Mouse (Mus musculus): ENCODE data around the gene Apol7a. TPM values are rescaled to one million over a fixed set of nuclear protein-coding genes. Genes with fewer than 3 reads are reported as not detected.
"Not testable (repeated sequence)": the region's sequence is repeated elsewhere in the genome, so short reads cannot be mapped to it uniquely, and the experiment has no call there.

Apol7a gene
- polyA plus RNA-seq, 1 experiment from 2014 or later, result not detected

DNA sequence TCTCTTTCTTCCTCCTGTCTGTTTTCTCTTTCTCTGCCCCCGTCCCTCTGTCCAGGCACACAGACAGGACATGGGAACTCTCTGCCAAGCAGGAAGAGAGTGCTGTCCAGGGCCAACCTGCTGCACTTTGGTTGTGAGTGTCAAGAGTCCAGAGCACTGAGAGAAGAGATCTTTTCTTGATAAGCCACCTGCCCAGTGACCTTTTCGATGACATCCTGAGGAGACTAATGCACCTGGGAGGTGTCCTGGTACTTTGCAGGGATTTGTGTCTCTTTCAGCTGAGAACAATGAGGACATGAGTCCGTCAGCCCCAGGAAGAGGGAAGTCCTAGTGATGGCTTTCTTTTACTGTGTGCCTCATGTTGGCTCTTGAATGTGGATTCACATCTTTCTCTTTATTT lies 5.1 kb downstream of the Apol7a start:
- 65% methylated on average over 3 of the region's 3 CpGs for WGBS
- not testable (repeated sequence) for H3K4me1 ChIP-seq

DNA sequence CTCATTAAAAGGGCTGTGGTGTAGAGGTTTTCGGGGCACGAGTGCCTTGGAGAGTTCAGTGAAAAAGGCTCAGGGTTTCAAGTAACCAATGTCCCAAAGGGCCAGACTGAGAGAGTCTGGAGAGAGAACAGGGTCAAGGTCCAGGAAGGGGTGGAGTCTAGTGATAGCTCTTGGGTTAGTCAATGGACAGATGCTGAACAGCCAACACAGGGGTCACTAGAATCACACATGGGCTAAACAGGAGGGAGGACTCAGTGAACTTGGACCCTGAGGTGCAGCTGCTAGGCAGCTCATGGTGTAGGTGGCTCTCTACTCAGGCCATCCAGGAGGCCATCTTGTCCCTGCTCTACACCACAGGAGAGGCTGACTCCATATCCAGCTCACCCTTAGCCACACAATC lies 11.4 kb downstream of the Apol7a start:
- Histone ChIP-seq H3K27ac (no peak overlapping the region), H3K4me1 (no peaks in the 10 kb centered on the region), H3K4me3 (no peak overlapping the region), H3K9me3 (no peaks in the 10 kb centered on the region), H3K27me3 (ENCODE audit: insufficient read depth, poor library complexity, severe bottlenecking) (peaks cover 6% of the 10 kb centered on the region; the same call in 1 of the 2 replicates), H3K36me3 (no peaks in the 10 kb centered on the region)
- DNase-seq (ENCODE audit: low spot score), result no peak
- 87% methylated on average over 2 of the region's 2 CpGs for WGBS

More for the DNA sequence above, 5.1 kb downstream of the Apol7a start:
- not testable (repeated sequence) for DNase-seq (ENCODE audit: low spot score); H3K27me3 ChIP-seq (ENCODE audit: insufficient read depth, poor library complexity, severe bottlenecking); H3K36me3 ChIP-seq; H3K4me3 ChIP-seq; H3K9me3 ChIP-seq; H3K27ac ChIP-seq

DNA sequence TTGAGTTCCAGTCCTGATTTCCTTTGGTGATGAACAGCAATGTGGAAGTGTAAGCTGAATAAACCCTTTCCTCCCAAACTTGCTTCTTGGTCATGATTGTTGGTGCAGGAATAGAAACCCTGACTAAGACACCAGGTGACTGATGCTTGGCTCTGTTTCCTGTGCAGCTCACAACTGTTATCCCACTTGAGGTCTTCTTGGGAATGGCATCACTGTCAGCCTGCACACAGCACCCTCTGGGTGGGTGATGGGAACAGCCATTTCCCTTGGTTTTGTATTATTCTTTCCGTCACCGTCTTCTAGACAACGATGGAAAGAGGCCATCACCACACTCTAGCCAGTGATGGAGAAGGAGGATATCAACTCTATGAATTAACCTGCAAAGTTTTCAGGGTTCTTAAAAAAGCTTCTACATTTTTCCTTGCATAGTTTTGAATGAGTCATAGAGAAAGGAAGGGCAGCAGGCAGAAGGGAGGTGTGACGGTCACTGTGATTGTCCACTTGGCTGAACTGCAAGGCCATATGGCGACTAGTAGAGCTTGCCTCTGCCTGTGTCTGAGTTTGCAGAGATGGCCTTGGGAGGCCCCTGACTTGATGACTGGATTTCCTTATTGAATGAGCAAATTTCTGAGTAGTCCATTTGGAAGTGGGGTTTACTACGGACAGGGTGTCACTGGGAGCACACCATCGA lies 14.4 kb downstream of the Apol7a start:
- Histone ChIP-seq H3K4me1 (no peaks in the 10 kb centered on the region), H3K4me3 (no peak overlapping the region), H3K27me3 (ENCODE audit: insufficient read depth, poor library complexity, severe bottlenecking) (peaks cover 11% of the 10 kb centered on the region; the same call in 1 of the 2 replicates), H3K27ac (no peak overlapping the region), H3K36me3 (no peaks in the 10 kb centered on the region), H3K9me3 (no peaks in the 10 kb centered on the region)
- WGBS, result 84% methylated on average over 7 of the region's 7 CpGs
- no peak for DNase-seq (ENCODE audit: low spot score)

DNA sequence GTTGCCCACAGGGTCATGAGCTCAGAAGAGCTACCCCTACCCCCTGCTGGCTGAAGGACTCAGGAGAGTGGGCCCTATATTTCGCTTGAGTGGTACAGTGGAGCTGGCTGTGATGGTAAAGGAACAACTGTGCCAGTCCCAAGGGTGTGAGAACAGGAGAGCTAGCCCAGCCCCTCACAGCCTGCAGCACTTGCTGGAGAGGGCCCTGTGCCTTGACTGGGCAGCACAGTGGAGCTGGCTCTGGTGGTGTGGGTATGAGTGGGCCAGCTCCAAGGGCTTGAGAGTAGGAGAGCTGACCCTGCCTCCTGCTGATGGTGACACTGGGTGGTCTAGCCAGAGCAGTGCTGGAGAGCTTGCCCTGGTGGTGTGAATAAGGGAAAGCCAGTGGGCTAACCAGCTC lies 16.0 kb downstream of the Apol7a start:
- Histone ChIP-seq H3K9me3 (no peaks in the 10 kb centered on the region), H3K4me1 (no peaks in the 10 kb centered on the region), H3K36me3 (no peaks in the 10 kb centered on the region), H3K27ac (no peak overlapping the region), H3K4me3 (no peak overlapping the region), H3K27me3 (ENCODE audit: insufficient read depth, poor library complexity, severe bottlenecking) (peaks cover 11% of the 10 kb centered on the region; the same call in 1 of the 2 replicates)
- WGBS, result 72% methylated on average over 1 of the region's 1 CpGs
- DNase-seq (ENCODE audit: low spot score), result no peak

DNA sequence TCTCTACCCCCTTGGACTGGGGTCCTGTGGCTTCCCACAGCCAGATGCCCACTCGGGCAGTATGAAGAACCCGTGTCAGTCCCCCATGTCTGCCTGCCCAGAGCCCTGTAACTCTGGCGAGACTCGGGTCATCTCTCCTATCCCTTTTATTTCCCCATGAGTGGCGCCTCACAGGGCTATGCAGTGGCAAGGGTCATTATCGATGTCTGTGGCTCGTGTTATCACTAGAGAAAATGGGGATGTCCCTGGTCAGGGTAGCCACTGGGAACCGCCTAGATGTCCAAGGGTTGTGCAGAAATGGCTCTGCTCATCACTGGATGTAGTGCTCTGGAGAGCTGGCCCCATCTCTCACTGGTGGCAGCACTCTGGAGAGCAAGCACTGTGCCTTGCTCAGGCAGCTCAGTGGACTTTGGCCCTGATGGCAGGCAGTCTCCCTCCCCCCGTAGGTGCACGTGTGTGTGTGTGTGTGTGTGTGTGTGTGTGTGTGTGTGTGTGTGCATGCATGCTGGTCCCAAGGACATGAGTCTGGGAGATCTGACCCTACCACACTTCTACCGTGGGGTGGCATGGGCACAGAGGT lies 16.5 kb downstream of the Apol7a start:
- H3K27ac ChIP-seq, result no peak overlapping the region
- H3K9me3 ChIP-seq, result no peaks in the 10 kb centered on the region
- no peaks in the 10 kb centered on the region for H3K4me1 ChIP-seq
- H3K27me3 ChIP-seq (ENCODE audit: insufficient read depth, poor library complexity, severe bottlenecking), result peaks cover 11% of the 10 kb centered on the region; the same call in 1 of the 2 replicates
- no peak overlapping the region for H3K4me3 ChIP-seq
- no peak for DNase-seq (ENCODE audit: low spot score)
- no peaks in the 10 kb centered on the region for H3K36me3 ChIP-seq
- 79% methylated on average over 11 of the region's 11 CpGs for WGBS

DNA sequence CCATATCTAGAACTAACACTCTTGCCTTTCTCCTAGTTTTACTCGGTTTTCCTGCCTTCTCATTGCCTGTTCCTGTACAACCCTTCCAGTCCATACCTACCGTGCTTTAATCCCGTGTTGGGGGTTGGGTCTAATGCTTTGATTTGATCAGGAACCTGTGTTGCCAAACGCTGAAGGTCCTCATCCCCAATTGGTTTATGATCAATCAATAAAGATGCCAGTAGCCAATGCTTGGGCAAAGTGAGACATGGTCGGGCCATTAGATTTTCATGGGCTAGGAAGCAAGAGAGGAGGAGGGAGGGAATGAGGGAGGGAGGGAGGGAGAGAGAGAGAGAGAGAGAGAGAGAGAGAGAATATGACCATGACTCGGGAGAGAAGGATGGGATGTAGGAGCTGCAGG lies 17.4 kb downstream of the Apol7a start:
- Histone ChIP-seq H3K4me3 (no peak overlapping the region), H3K27me3 (ENCODE audit: insufficient read depth, poor library complexity, severe bottlenecking) (peaks cover 18% of the 10 kb centered on the region; the same call in 1 of the 2 replicates), H3K4me1 (no peaks in the 10 kb centered on the region), H3K9me3 (no peaks in the 10 kb centered on the region), H3K27ac (no peak overlapping the region), H3K36me3 (no peaks in the 10 kb centered on the region)
- DNase-seq (ENCODE audit: low spot score), result no peak
- WGBS, result 85% methylated on average over 6 of the region's 6 CpGs

DNA sequence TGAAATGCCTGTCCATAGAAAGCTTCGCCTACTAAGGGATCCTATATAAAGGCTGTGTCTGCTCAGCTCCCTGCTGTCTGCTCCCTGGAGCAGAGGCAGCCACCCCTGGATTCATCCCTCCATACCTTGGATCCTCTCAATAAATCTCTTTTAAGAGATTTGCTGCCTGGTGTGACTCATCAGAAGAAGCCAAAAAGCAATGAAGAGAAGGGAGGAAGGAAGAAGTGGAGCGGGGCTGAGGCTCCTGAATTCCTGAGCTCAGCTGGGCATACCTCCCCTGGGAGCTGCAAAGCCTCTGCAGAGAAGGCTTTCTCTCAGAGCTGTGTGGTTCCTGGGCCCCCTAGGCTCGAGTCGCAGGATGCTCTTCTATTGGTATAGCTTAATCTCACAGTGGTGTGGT lies 19.0 kb downstream of the Apol7a start:
- no peaks in the 10 kb centered on the region for H3K36me3 ChIP-seq
- 37% methylated on average over 4 of the region's 4 CpGs for WGBS
- H3K27me3 ChIP-seq (ENCODE audit: insufficient read depth, poor library complexity, severe bottlenecking), result peaks cover 19% of the 10 kb centered on the region; the same call in 1 of the 2 replicates
- H3K9me3 ChIP-seq, result no peaks in the 10 kb centered on the region
- no peak overlapping the region for H3K27ac ChIP-seq
- DNase-seq (ENCODE audit: low spot score), result no peak
- H3K4me3 ChIP-seq, result no peak overlapping the region
- no peaks in the 10 kb centered on the region for H3K4me1 ChIP-seq

DNA sequence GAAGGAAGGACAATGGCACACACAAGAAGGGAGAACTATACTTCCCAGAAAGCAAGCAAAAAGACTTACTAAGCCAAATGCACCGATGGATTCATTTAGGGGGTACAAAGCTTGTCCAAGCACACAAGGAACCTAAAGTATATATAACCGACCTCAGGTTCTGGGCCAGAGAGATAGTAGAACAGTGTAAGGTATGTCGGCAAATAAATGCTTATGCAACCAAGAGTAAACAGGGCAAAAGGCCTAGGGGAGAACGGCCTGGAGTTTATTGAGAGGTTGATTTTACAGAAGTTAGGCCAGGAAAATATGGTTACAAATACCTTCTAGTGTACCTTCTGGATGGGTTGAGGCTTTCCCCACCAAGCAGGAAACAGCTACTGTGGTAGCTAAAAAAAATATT lies 21.5 kb downstream of the Apol7a start:
- DNase-seq (ENCODE audit: low spot score), result no peak
- Histone ChIP-seq H3K27ac (no peak overlapping the region), H3K9me3 (no peaks in the 10 kb centered on the region), H3K36me3 (no peaks in the 10 kb centered on the region), H3K4me3 (no peak overlapping the region), H3K27me3 (ENCODE audit: insufficient read depth, poor library complexity, severe bottlenecking) (peaks cover 13% of the 10 kb centered on the region; the same call in 1 of the 2 replicates), H3K4me1 (no peaks in the 10 kb centered on the region)
- WGBS, result 80% methylated on average over 4 of the region's 4 CpGs

DNA sequence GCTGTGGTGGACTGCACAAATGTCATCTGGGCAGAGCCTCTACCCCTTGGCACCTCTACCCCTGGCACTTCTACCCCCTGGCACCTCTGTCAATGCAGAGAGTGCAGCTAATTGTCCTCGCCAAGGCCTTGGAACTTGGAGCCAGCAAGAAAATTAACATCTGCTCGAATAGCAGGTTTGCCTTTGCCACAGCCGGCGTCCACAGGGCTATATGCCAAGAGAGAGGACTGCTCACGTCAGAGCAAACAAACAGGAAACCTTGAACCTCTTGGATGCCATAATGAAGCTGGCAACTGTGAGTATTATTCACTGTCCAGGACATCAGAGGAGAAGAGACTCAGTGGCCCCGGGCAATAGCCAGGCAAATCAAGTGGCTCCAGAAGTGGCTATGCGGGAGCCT lies 22.0 kb downstream of the Apol7a start:
- 79% methylated on average over 7 of the region's 7 CpGs for WGBS
- DNase-seq (ENCODE audit: low spot score), result no peak
- no peak overlapping the region for H3K4me3 ChIP-seq
- peaks cover 8% of the 10 kb centered on the region; the same call in 1 of the 2 replicates for H3K27me3 ChIP-seq (ENCODE audit: insufficient read depth, poor library complexity, severe bottlenecking)
- H3K36me3 ChIP-seq, result no peaks in the 10 kb centered on the region
- no peak overlapping the region for H3K27ac ChIP-seq
- H3K9me3 ChIP-seq, result no peaks in the 10 kb centered on the region
- no peaks in the 10 kb centered on the region for H3K4me1 ChIP-seq

DNA sequence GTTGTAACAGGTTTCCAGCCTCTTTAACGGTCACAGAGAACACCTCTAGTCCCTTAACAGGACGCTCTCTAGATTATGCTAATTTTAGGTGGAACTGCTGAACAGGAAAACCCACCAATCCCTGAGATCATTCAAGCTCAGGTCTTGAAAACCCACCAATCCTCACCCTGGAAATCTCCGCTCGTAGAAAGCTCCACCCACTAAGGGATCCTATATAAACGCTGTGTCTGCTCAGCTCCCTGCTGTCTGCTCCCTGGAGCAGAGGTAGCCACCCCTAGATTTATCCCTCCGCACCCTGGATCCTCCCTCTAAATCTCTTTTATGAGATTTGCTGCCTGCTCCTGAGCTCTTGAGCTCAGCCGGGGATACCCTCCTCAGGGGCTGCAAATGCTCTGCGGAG lies 28.3 kb downstream of the Apol7a start:
- Histone ChIP-seq H3K27me3 (ENCODE audit: insufficient read depth, poor library complexity, severe bottlenecking) (no peaks in the 10 kb centered on the region), H3K4me3 (no peak overlapping the region), H3K4me1 (peaks cover 30% of the 10 kb centered on the region), H3K36me3 (no peaks in the 10 kb centered on the region), H3K27ac (no peak overlapping the region), H3K9me3 (no peaks in the 10 kb centered on the region)
- 89% methylated on average over 8 of the region's 8 CpGs for WGBS
- DNase-seq (ENCODE audit: low spot score), result no peak

DNA sequence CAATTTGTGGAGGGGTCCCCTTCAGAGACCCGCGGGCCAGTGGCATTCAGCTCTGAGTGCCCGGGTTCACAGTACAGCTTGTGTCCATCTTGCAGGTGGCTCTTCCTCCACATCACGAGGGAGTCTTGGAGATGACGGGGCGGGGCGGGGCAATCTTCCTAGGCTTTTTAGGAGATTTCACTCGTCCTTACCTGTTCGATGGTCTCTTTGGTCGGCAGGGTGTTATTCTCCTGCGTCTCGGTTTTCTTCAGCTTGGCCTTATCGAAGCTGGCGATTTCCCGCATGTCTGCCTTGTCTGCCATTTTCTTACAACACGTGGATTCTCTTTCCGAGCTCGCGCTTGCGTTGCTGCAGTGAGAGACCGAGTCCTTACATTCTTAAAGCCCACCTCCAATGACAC lies 28.9 kb downstream of the Apol7a start:
- H3K4me1 ChIP-seq, result peaks cover 30% of the 10 kb centered on the region

DNA sequence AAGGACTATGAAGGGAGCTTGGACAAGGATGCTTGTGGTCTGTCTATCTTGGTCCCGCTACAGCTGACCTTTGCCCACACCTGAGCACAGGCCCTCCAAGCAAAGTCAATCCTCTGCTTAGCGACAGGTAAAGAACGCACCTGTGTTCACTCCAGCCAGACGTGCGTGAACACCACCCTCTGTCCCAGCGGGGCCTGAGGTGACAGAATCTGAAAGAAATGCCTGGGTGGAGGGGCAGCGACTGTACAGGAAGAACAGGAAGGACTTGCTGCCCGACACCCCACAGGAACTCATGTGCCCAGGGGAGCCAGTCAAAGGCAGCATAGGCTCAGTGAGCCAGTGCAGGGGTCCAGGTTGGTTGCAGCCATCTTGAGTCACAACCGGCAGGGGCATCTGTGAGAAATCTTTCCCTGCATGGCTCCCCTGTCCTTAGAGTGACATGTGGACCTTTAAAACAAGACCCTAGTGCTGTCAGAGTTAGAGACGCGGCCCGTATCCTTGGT lies 30.0 kb downstream of the Apol7a start:
- 81% methylated on average over 12 of the region's 12 CpGs for WGBS
- no peak overlapping the region for H3K4me3 ChIP-seq

More for the DNA sequence above, 28.9 kb downstream of the Apol7a start:
- 90% methylated on average over 21 of the region's 21 CpGs for WGBS
- Histone ChIP-seq H3K27ac (no peak overlapping the region), H3K27me3 (ENCODE audit: insufficient read depth, poor library complexity, severe bottlenecking) (no peaks in the 10 kb centered on the region), H3K36me3 (no peaks in the 10 kb centered on the region), H3K9me3 (no peaks in the 10 kb centered on the region), H3K4me3 (no peak overlapping the region)
- DNase-seq (ENCODE audit: low spot score), result no peak

DNA sequence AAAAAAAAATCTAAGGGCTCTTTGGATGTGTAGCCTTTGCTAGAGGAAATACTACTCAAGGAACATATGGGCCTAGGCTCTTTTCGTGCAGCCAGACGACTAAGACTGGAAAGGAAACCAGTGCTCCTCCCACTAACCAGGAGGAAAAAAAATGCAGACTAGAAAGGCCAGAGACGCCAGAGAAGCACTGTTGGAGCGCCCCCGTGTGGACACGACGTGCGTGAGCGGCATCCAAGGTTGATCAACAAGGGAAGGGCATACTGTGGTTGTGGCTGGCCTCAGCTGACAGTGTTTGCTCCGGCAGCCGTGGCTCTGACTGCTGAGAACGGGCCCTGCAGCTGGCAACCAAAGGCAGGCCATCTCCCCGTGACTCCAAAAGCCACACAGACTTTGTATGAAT lies 30.8 kb downstream of the Apol7a start:
- Histone ChIP-seq H3K4me1 (peaks cover 30% of the 10 kb centered on the region), H3K36me3 (no peaks in the 10 kb centered on the region), H3K27ac (peak overlapping the region; percentile 77; the same call in 1 of the 2 replicates), H3K27me3 (ENCODE audit: insufficient read depth, poor library complexity, severe bottlenecking) (no peaks in the 10 kb centered on the region), H3K9me3 (no peaks in the 10 kb centered on the region), H3K4me3 (peak overlapping the region; percentile 40)
- WGBS, result 1% methylated on average over 13 of the region's 13 CpGs
- peak; percentile 96 for DNase-seq (ENCODE audit: low spot score)

More for the DNA sequence above, 30.0 kb downstream of the Apol7a start:
- Histone ChIP-seq H3K4me1 (peaks cover 30% of the 10 kb centered on the region), H3K36me3 (no peaks in the 10 kb centered on the region), H3K9me3 (no peaks in the 10 kb centered on the region), H3K27ac (peak overlapping the region; percentile 77; the same call in 1 of the 2 replicates), H3K27me3 (ENCODE audit: insufficient read depth, poor library complexity, severe bottlenecking) (no peaks in the 10 kb centered on the region)
- no peak for DNase-seq (ENCODE audit: low spot score)
